Mouse (Mus musculus) cerebral cortex, adult 2 months (tissue): ENCODE measurements around the gene Olfr945.

Experiments
- WGBS: fragments of 180-500 bp; shearing (Covaris S2); methylation state at CpG from one replicate; pipeline ENCODE4 v1.1.7; 2018; 5-methylcytosine and 5-hydroxymethylcytosine counted together

Olfr945 gene

DNA sequence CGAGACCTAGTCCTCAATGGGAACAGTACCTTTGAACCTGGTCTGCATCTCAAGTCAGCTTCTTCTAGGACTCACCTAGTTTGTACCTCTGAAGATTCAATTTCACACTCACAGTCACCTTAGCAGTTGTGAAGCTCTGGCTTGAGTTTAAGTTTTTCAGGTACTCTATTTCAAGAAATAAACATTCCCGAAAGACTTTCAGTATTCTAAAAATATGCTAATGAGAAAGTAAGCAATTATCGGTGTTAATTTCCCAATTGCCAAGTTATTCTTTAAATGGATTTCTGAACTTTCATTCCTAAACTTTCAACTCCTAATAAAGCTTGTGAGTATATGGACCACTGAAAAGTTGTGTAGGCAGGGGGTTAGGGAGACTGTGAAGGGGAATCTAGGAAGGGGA is at the start of gene Olfr945:
TSS of gene Olfr945 (minus strand) at position 101 of the 400 bp plus-strand sequence.
- 89% methylated on average over 3 of the region's 3 CpGs for WGBS

DNA sequence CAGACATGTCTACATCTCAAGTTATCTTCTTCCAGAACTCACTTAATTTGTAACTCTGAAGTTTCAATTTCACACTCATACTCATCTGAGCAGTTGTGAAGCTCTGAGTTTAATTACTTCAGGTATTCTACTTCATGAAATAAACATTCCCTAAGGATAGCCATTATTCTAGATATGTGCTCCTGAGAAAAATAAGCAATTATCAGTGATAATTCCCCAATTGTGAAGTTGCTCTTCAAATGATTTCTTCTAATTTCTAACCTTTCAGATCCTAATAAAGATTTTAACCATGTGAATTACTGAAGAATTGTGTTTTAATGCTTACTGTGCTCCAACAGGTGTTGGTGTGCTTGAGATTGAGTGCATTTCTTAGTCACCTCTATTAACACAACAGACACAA is 49.3 kb upstream of the Olfr945 start, which contains the start of gene Olfr948:
TSS of gene Olfr948 (minus strand) at position 101 of the 400 bp plus-strand sequence.

DNA sequence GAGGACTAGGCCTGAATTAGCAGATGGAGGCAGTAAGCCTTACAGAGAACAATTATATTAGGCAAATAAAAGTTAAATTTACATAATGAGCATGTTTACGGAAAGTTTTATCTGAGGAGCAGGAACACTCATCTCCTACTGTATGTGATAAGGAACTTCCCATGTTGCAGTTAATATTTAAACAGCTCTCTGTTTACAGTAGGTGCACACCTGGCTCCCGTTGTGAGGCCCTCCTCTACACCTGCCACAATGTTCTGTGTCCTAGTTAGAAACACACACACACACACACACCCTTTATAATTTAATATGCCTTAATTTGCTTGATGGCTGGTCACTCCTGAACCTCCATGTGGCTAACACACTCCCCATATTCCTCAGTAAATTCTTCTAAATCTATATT is 10.5 kb upstream of the Olfr945 start:
- 74% methylated on average over 2 of the region's 2 CpGs for WGBS

DNA sequence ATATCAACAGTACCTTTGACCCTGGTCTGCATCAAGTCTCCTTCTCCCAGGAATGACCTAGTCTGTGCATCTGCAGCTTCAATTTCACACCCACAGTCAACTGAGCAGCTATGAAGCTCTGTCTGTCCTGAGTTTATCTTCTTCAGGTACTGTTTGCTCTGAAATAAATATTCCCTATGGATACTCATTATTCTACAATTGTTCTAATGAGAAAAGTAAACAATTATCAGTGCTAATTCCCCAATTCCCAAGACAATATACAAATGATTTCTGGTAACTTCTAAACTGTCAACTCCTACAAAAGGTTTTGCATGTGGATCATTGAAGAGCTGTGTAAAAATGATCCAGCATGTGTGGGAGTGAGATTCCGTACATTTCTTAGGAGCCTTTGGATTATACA is 26.7 kb downstream of the Olfr945 start, which contains the start of gene Olfr1537:
TSS of gene Olfr1537 (minus strand) at position 101 of the 400 bp plus-strand sequence.
- 48% methylated on average over 1 of the region's 1 CpGs for WGBS
